In genomic region chr5:136016014-136016876, GRCm38 (mm10) we compare ENCODE assay signal across 10 mouse cellular contexts. TPM values are rescaled to one million over a fixed set of nuclear protein-coding genes. Genes with fewer than 3 reads are reported as not detected.
DNase-seq lines count a peak whose midpoint lies in the region; ATAC-seq and TF ChIP-seq lines count a peak whose summit lies in the region.
"Had no signal": no experiment of that assay in that cellular context is flagged by ENCODE, and none has a peak within 500 bp of the region (broad histone marks: within the 10 kb centered on the region; RNA-seq: fewer than 3 reads in every experiment).

No protein-coding gene starts in this region.

- H3K9ac ChIP-seq in midbrain, embryonic 13.5 days (replicated peaks) = peak overlapping the region; percentile 32; the same call in 1 of the 2 replicates
- no peak overlapping the region for H3K9ac ChIP-seq in midbrain, embryonic 11.5 days (ENCODE audit: low read length)
- no peak overlapping the region for H3K9ac ChIP-seq in heart, postnatal 0 days (replicated peaks; ENCODE audit: low read depth, low read length)

- no peak for TF ChIP-seq CTCF in heart, postnatal 0 days (IDR thresholded peaks at IDR 0.05; ENCODE audit: low read depth)

- H3K36me3 ChIP-seq in midbrain, embryonic 13.5 days = peaks cover 51% of the 10 kb centered on the region
- H3K36me3 ChIP-seq in midbrain, embryonic 11.5 days (ENCODE audit: control insufficient read depth, insufficient read depth, low read length) = peaks cover 6% of the 10 kb centered on the region; the same call in 1 of the 2 replicates
- H3K36me3 ChIP-seq in heart, postnatal 0 days (replicated peaks; ENCODE audit: control insufficient read depth, insufficient read depth, low read length) = peaks cover 22% of the 10 kb centered on the region

- ATAC-seq in midbrain, embryonic 13.5 days = 0 out of 2 replicates have a peak, but pooled peaks have one; percentile 17
- no peak for ATAC-seq in midbrain, embryonic 11.5 days (ENCODE audit: low FRiP score)
- peak; percentile 13; the same call in 1 of the 2 replicates for ATAC-seq in heart, postnatal 0 days (ENCODE audit: insufficient read depth, low read depth)

- H3K9me3 ChIP-seq in midbrain, embryonic 13.5 days = no peaks in the 10 kb centered on the region
- no peaks in the 10 kb centered on the region for H3K9me3 ChIP-seq in midbrain, embryonic 11.5 days (ENCODE audit: control insufficient read depth, low read length)
- no peaks in the 10 kb centered on the region for H3K9me3 ChIP-seq in heart, postnatal 0 days (replicated peaks; ENCODE audit: control insufficient read depth, low read length)

- TF ChIP-seq EP300 in heart, postnatal 0 days (IDR thresholded peaks at IDR 0.05; ENCODE audit: low read depth) = no peak

- no peaks in the 10 kb centered on the region for H3K27me3 ChIP-seq in midbrain, embryonic 13.5 days
- no peaks in the 10 kb centered on the region for H3K27me3 ChIP-seq in midbrain, embryonic 11.5 days (ENCODE audit: control insufficient read depth, insufficient read depth, low read length)
- H3K27me3 ChIP-seq in heart, postnatal 0 days (ENCODE audit: control insufficient read depth, insufficient read depth, low read length) = no peaks in the 10 kb centered on the region

- H3K4me3 ChIP-seq in midbrain, embryonic 13.5 days (replicated peaks) = no peak overlapping the region
- no peak overlapping the region for H3K4me3 ChIP-seq in midbrain, embryonic 11.5 days (ENCODE audit: low read depth, low read length)
- H3K4me3 ChIP-seq in heart, postnatal 0 days (ENCODE audit: low read depth, low read length) = no peak overlapping the region

- peak overlapping the region; percentile 51; the same call in 1 of the 2 replicates for H3K27ac ChIP-seq in midbrain, embryonic 13.5 days
- no peak overlapping the region for H3K27ac ChIP-seq in midbrain, embryonic 11.5 days (ENCODE audit: low read depth, low read length)
- peak overlapping the region; percentile 77 for H3K27ac ChIP-seq in heart, postnatal 0 days (ENCODE audit: low read depth)

- H3K4me2 ChIP-seq in midbrain, embryonic 13.5 days (replicated peaks) = no peak overlapping the region
- H3K4me2 ChIP-seq in midbrain, embryonic 11.5 days = no peak overlapping the region
- no peak overlapping the region for H3K4me2 ChIP-seq in heart, postnatal 0 days (ENCODE audit: low read depth, low read length)

- H3K4me1 ChIP-seq in midbrain, embryonic 13.5 days (replicated peaks) = peaks cover 8% of the 10 kb centered on the region
- H3K4me1 ChIP-seq in midbrain, embryonic 11.5 days (ENCODE audit: control insufficient read depth, insufficient read depth, low read length) = no peaks in the 10 kb centered on the region
- peaks cover 29% of the 10 kb centered on the region for H3K4me1 ChIP-seq in heart, postnatal 0 days (ENCODE audit: control insufficient read depth, insufficient read depth)

- no peak for DNase-seq in midbrain, embryonic 11.5 days (ENCODE audit: low spot score, missing footprints)
- DNase-seq in adrenal gland, adult 8-10 months = peak; percentile 45
- no peak for DNase-seq in heart, postnatal 0 days (ENCODE audit: low spot score)
- DNase-seq in lung, postnatal 14 days = peak; percentile 44
- DNase-seq in thymus, postnatal 10 days (ENCODE audit: low spot score in 2 of 2) = no peak
- no peak for DNase-seq in right cerebral cortex, postnatal 36 days (ENCODE audit: low spot score in 2 of 2)
- DNase-seq in right cerebral cortex, adult 2 months (ENCODE audit: low spot score in 2 of 2) = no peak

- WGBS in midbrain, embryonic 13.5 days = 76% methylated on average over 10 of the region's 10 CpGs
- 89% methylated on average over 10 of the region's 10 CpGs for WGBS in midbrain, embryonic 11.5 days
- WGBS in heart, postnatal 0 days = 44% methylated on average over 10 of the region's 10 CpGs

RNA-seq across cellular contexts. Expression of gene Dtx2, which starts 21.6 kb away (rescaled TPM):
- polyA plus RNA-seq in midbrain, embryonic 13.5 days (2015; fragmentation: Nextera tagmentation; extraction: Ambion mirVana) = 28.5 and 28.8 TPM in 2 replicates
- 23.2 and 29.6 TPM in 2 replicates for polyA plus RNA-seq in midbrain, embryonic 11.5 days (2014; fragmentation: Nextera tagmentation; extraction: Ambion mirVana)
- total RNA-seq in adrenal gland, adult 8-10 months (2022) = 10 to 100 TPM; 13.0 to 17.6 (median 16.9) TPM
- 27.4 and 28.6 TPM in 2 replicates for total RNA-seq in heart, postnatal 0 days (2014; rRNA removed; ENCODE audit: low replicate concordance)
- 14.6 and 15.7 TPM in 2 replicates for polyA plus RNA-seq in heart, postnatal 0 days (2015; fragmentation: Nextera tagmentation; extraction: Ambion mirVana)

RNA-seq across cellular contexts. Expression of gene Upk3b, which starts 22.1 kb away (rescaled TPM):
- 0.05 TPM in 1 of 2 replicates, not detected in the other for polyA plus RNA-seq in midbrain, embryonic 13.5 days (2015; fragmentation: Nextera tagmentation; extraction: Ambion mirVana)
- polyA plus RNA-seq in midbrain, embryonic 11.5 days (2014; fragmentation: Nextera tagmentation; extraction: Ambion mirVana) = not detected in 2 replicates
- 1 to 10 TPM; 2.8 to 6.9 (median 5.4) TPM for total RNA-seq in adrenal gland, adult 8-10 months (2022)
- total RNA-seq in heart, postnatal 0 days (2014; rRNA removed; ENCODE audit: low replicate concordance) = 40.6 and 47.9 TPM in 2 replicates
- polyA plus RNA-seq in heart, postnatal 0 days (2015; fragmentation: Nextera tagmentation; extraction: Ambion mirVana) = 21.1 and 24.0 TPM in 2 replicates
- total RNA-seq: left cerebral cortex, postnatal 25 days had no signal

RNA-seq across cellular contexts. Expression of gene Zp3, which starts 36.3 kb away (rescaled TPM):
- 0.24 TPM in 1 of 2 replicates, not detected in the other for polyA plus RNA-seq in midbrain, embryonic 13.5 days (2015; fragmentation: Nextera tagmentation; extraction: Ambion mirVana)
- polyA plus RNA-seq in midbrain, embryonic 11.5 days (2014; fragmentation: Nextera tagmentation; extraction: Ambion mirVana) = not detected in 2 replicates
- not detected for total RNA-seq in adrenal gland, adult 8-10 months (2022)
- total RNA-seq in heart, postnatal 0 days (2014; rRNA removed; ENCODE audit: low replicate concordance) = not detected in 2 replicates
- 0.14 TPM in 1 of 2 replicates, not detected in the other for polyA plus RNA-seq in heart, postnatal 0 days (2015; fragmentation: Nextera tagmentation; extraction: Ambion mirVana)
- total RNA-seq: left cerebral cortex, postnatal 25 days had no signal
- polyA plus RNA-seq: small intestine, adult 2 months had no signal

RNA-seq across cellular contexts. Expression of gene Upk3bl, which starts 38.0 kb away (rescaled TPM):
- not detected in 2 replicates for polyA plus RNA-seq in midbrain, embryonic 13.5 days (2015; fragmentation: Nextera tagmentation; extraction: Ambion mirVana)
- 0.29 and 0.88 TPM in 2 replicates for polyA plus RNA-seq in midbrain, embryonic 11.5 days (2014; fragmentation: Nextera tagmentation; extraction: Ambion mirVana)
- under 1 TPM in 1 of 4 experiments, not detected in 3; 0.41 TPM for total RNA-seq in adrenal gland, adult 8-10 months (2022)
- 4.2 TPM in 1 of 2 replicates, not detected in the other for total RNA-seq in heart, postnatal 0 days (2014; rRNA removed; ENCODE audit: low replicate concordance)
- polyA plus RNA-seq in heart, postnatal 0 days (2015; fragmentation: Nextera tagmentation; extraction: Ambion mirVana) = not detected in 2 replicates
- total RNA-seq: left cerebral cortex, postnatal 25 days had no signal

RNA-seq across cellular contexts. Expression of gene Ssc4d, which starts 41.9 kb away (rescaled TPM):
- polyA plus RNA-seq in midbrain, embryonic 13.5 days (2015; fragmentation: Nextera tagmentation; extraction: Ambion mirVana) = 1.0 and 1.4 TPM in 2 replicates
- polyA plus RNA-seq in midbrain, embryonic 11.5 days (2014; fragmentation: Nextera tagmentation; extraction: Ambion mirVana) = 0.68 and 0.86 TPM in 2 replicates
- 10 to 100 TPM in 1 of 4 experiments, 1 to 10 TPM in 3; 4.5 to 15.0 (median 7.8) TPM for total RNA-seq in adrenal gland, adult 8-10 months (2022)
- 1.3 and 3.6 TPM in 2 replicates for total RNA-seq in heart, postnatal 0 days (2014; rRNA removed; ENCODE audit: low replicate concordance)
- 0.55 and 0.56 TPM in 2 replicates for polyA plus RNA-seq in heart, postnatal 0 days (2015; fragmentation: Nextera tagmentation; extraction: Ambion mirVana)

Comparison
In these comparisons a context has a peak if more than half of its experiments do, and no peak if none do; other contexts are left out.
1. DNase-seq: peak in adrenal gland, adult 8-10 months (single experiment) and lung, postnatal 14 days (single experiment); none in midbrain, embryonic 11.5 days (single experiment), heart, postnatal 0 days (single experiment), thymus, postnatal 10 days (0 of 2), right cerebral cortex, postnatal 36 days (0 of 2) and right cerebral cortex, adult 2 months (0 of 2).
2. RNA of gene Upk3b, which starts 22.1 kb away (polyA plus RNA-seq): 21.1 to 24.0 TPM in heart, postnatal 0 days; not detected in midbrain, embryonic 11.5 days and 0.05 TPM in midbrain, embryonic 13.5 days; every median in the first group is over 10 times any median in the second.